Mouse (Mus musculus) midbrain, embryonic 11.5 days (tissue): ENCODE measurements at regions not wholly inside any gene's neighbourhood (a gene's known extent, or its start where the extent isn't known, plus 50 kb on each side); places are given as distances from the start of the nearest gene placed in this dataset.
"Not testable (repeated sequence)": the region's sequence is repeated elsewhere in the genome, so short reads cannot be mapped to it uniquely, and the experiment has no call there.

ENCODE experiments used
- ATAC-seq: fragments of 200-750 bp; cut with Nextera tagmentation; 2 replicates; pipeline ENCODE4 v1.8.0; 2017; ENCODE audit warnings: moderate TSS enrichment, moderate library complexity; ENCODE audit not compliant: low FRiP score
- DNase-seq: peaks from one replicate; pipeline ENCODE4 v3.0.0; 2015; ENCODE audit warnings: low spot score; ENCODE audit errors: missing footprints
- H3K27ac ChIP-seq: fragments of 300-500 bp; sonication (generic); 2 replicates; pipeline ENCODE4 v1.5.1; 2014; ENCODE audit warnings: low read depth, low read length
- H3K27me3 ChIP-seq: fragments of 300-500 bp; sonication (generic); 2 replicates; pipeline ENCODE4 v1.6.1; 2014; ENCODE audit warnings: mild to moderate bottlenecking, low read length, moderate library complexity, mixed read lengths; ENCODE audit not compliant: control insufficient read depth, insufficient read depth
- H3K36me3 ChIP-seq: fragments of 300-500 bp; sonication (generic); 2 replicates; pipeline ENCODE4 v1.6.1; 2014; ENCODE audit warnings: mild to moderate bottlenecking, low read length, moderate library complexity, mixed read lengths; ENCODE audit not compliant: control insufficient read depth, insufficient read depth
- H3K4me1 ChIP-seq: fragments of 300-500 bp; sonication (generic); 2 replicates; pipeline ENCODE4 v1.6.1; 2014; ENCODE audit warnings: low read length; ENCODE audit not compliant: control insufficient read depth, insufficient read depth
- H3K4me2 ChIP-seq: fragments of 300-500 bp; sonication (generic); 2 replicates; pipeline ENCODE4 v1.6.1; 2014; ENCODE audit warnings: mild to moderate bottlenecking, moderate library complexity
- H3K4me3 ChIP-seq: fragments of 300-500 bp; sonication (generic); 2 replicates; pipeline ENCODE4 v1.5.1; 2014; ENCODE audit warnings: low read depth, low read length
- H3K9ac ChIP-seq: fragments of 300-500 bp; sonication (generic); 2 replicates; pipeline ENCODE4 v1.6.1; 2014; ENCODE audit warnings: low read length
- H3K9me3 ChIP-seq: fragments of 300-500 bp; sonication (generic); 2 replicates; pipeline ENCODE4 v1.6.1; 2016; ENCODE audit warnings: low read length; ENCODE audit not compliant: control insufficient read depth
- WGBS: fragments of 180-500 bp; shearing (Covaris S2); extraction: QIAGEN DNeasy Blood & Tissue Kit; methylation state at CpG from one replicate; pipeline ENCODE4 v1.1.7; 2014; 5-methylcytosine and 5-hydroxymethylcytosine counted together

DNA sequence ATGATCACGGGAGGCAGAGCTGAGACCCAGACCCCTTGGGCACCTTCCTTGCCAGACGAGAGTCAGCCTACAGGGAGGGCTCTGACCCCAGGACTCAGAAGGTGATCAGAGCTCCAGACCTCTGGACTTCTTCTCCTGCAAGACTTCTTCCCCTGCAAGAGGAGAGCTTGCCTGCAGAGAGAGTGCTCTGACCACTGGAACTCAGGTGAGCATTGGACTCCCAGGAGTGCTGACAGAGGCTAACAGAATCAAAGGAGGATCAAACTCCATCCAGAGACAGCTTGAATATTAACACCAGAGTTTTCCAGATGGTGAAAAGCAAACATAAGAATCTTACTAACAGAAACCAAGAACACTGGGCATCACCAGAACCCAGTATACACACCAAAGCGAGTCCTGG is 241.2 kb upstream of the Tac1 start:
- no peak overlapping the region for H3K9ac ChIP-seq
- no peak for DNase-seq
- no peaks in the 10 kb centered on the region for H3K4me1 ChIP-seq
- H3K4me3 ChIP-seq = no peak overlapping the region
- 86% methylated on average over 3 of the region's 3 CpGs for WGBS
- ATAC-seq = no peak
- H3K27ac ChIP-seq = no peak overlapping the region
- no peaks in the 10 kb centered on the region for H3K36me3 ChIP-seq
- no peak overlapping the region for H3K4me2 ChIP-seq
- no peaks in the 10 kb centered on the region for H3K9me3 ChIP-seq
- H3K27me3 ChIP-seq = no peaks in the 10 kb centered on the region

DNA sequence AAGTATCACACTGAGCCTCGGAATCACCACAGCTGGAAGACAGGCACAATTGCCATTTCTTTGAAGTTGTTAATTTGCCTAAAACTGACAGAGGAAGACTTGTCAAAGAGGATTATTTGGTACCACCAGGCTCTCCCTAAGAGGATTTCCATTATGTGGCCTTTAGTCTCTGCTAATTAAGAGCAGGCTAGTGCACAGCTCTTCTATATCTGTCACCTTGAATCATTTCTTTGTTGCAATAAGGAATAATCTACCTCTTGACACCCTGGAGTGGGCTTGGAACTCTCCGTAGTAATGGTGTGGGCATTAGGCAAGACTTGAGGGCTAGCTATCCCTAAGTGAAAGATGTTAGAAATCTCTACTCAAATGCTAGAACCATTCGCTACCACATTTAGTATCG is 227.7 kb upstream of the Tac1 start:
- no peak overlapping the region for H3K9ac ChIP-seq
- H3K27me3 ChIP-seq = no peaks in the 10 kb centered on the region
- 34% methylated on average over 4 of the region's 4 CpGs for WGBS
- H3K4me1 ChIP-seq = no peaks in the 10 kb centered on the region
- H3K9me3 ChIP-seq = no peaks in the 10 kb centered on the region
- ATAC-seq = peak; percentile 33
- no peak overlapping the region for H3K27ac ChIP-seq
- H3K36me3 ChIP-seq = no peaks in the 10 kb centered on the region
- no peak overlapping the region for H3K4me3 ChIP-seq
- no peak for DNase-seq
- no peak overlapping the region for H3K4me2 ChIP-seq

DNA sequence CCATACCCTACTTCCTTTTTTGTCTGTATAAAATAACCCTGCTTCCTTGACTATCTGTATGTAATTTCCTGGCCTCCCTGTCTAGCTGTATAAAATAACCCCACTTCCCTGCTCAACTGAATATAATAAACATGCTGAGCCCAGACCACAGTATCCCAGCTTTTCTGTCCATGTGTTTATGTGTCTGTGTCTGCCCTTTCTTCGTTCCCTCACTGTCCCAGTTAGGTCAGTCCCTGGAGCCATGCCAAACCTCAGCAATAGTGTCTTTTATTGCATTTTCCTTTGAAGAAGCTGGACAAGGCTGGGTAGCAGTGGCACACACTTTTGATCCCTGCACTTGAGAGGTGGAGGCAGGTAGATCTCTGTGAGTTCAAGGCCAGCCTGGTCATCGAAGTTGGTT is 198.0 kb upstream of the Tac1 start:
- Histone ChIP-seq H3K27ac (no peak overlapping the region), H3K4me3 (no peak overlapping the region), H3K9ac (no peak overlapping the region), H3K9me3 (no peaks in the 10 kb centered on the region), H3K4me2 (no peak overlapping the region), H3K4me1 (no peaks in the 10 kb centered on the region), H3K36me3 (no peaks in the 10 kb centered on the region), H3K27me3 (no peaks in the 10 kb centered on the region)
- ATAC-seq = no peak
- 78% methylated on average over 2 of the region's 2 CpGs for WGBS
- peak; percentile 39 for DNase-seq

DNA sequence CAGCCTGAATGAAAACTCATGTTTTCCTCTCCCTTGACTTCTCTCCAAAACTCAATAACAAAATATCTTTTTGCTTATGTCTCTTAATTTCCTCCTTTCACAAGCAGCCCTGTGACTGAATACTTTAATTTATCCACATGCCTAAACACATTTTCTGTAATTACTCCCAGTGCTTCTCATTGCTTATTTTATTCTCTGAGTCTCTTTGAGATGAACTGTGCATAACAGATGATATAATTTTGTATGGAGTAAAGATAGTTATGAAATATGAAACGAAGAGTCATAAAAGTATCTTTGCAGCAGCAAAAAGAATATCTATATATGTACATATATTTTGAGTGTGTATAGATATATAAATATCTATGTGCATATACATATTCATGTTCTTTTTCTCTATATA is 187.5 kb upstream of the Tac1 start:
- ATAC-seq (no peak), DNase-seq (no peak)
- no peaks in the 10 kb centered on the region for H3K4me1 ChIP-seq
- H3K4me2 ChIP-seq = no peak overlapping the region
- WGBS = 84% methylated on average over 1 of the region's 1 CpGs
- H3K27ac ChIP-seq = no peak overlapping the region
- H3K9ac ChIP-seq = no peak overlapping the region
- H3K9me3 ChIP-seq = no peaks in the 10 kb centered on the region
- H3K4me3 ChIP-seq = no peak overlapping the region
- no peaks in the 10 kb centered on the region for H3K36me3 ChIP-seq
- no peaks in the 10 kb centered on the region for H3K27me3 ChIP-seq

DNA sequence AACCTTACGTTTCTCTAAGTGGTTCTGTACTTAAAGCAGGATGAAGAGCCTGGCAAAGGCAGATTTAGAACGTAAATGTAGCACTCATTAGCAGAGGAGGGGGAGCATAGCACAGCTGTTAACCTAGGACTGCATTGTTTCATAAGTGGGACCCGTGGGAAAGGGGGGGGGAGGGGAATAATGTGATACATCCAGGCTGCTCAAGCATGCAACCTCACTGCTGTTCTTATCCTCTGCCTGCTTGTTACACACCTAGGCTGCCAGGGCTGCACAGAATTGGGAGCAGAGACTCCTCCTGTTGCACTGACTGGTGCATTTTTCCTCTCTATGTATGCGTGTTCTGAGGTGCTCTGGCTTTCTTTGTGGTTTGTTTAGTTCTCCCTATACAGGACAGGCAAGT is 180.1 kb upstream of the Tac1 start:
- Histone ChIP-seq H3K9ac (no peak overlapping the region), H3K4me2 (no peak overlapping the region), H3K36me3 (no peaks in the 10 kb centered on the region), H3K4me3 (no peak overlapping the region), H3K27ac (no peak overlapping the region), H3K4me1 (no peaks in the 10 kb centered on the region), H3K9me3 (no peaks in the 10 kb centered on the region), H3K27me3 (no peaks in the 10 kb centered on the region)
- 59% methylated on average over 4 of the region's 4 CpGs for WGBS
- ATAC-seq (peak; percentile 80), DNase-seq (peak; percentile 74)

DNA sequence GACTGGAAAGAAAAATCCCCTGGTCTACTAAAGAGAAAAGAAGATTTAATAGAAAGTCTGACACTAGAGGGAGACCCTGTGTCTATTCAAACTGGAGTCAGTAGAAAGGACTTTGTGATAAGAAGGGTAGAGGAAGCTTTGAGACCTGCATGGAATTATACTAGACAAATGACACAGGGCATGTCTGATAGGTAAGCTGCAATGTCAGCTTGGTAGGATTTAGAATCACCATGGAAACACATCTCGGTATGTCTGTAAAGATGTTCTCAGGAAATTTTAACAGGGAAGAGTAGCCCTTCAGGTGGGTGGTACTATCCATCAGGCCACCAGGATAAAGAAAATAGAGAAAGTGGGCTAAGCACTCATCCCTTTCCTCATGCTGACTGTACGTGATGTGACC is 178.8 kb upstream of the Tac1 start:
- no peak for ATAC-seq
- no peak for DNase-seq
- H3K4me3 ChIP-seq = no peak overlapping the region
- H3K9me3 ChIP-seq = no peaks in the 10 kb centered on the region
- no peaks in the 10 kb centered on the region for H3K4me1 ChIP-seq
- H3K27ac ChIP-seq = no peak overlapping the region
- no peaks in the 10 kb centered on the region for H3K36me3 ChIP-seq
- WGBS = 74% methylated on average over 2 of the region's 2 CpGs
- H3K9ac ChIP-seq = no peak overlapping the region
- H3K4me2 ChIP-seq = no peak overlapping the region
- H3K27me3 ChIP-seq = no peaks in the 10 kb centered on the region

DNA sequence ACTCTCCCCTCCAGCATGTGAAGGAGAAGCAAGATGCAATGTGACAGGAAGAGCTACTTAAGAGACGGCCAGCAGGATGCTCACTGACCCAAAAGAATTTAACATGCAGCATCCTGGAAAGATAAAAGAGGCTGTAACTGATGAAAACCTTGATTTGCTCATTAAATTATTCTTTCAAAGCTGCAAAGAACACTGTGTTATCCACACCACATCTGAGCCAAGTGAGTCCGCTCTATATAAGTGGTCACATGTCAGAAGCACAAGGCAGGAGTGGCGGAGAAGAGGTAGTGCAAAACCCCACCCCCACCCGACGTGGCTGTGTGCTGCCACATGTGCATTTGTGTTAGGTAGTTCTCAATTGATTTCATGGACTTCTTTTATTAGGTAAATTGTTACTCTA is 176.0 kb upstream of the Tac1 start:
- H3K4me3 ChIP-seq = no peak overlapping the region
- no peak for ATAC-seq
- H3K4me2 ChIP-seq = no peak overlapping the region
- no peak for DNase-seq
- no peaks in the 10 kb centered on the region for H3K27me3 ChIP-seq
- H3K9ac ChIP-seq = no peak overlapping the region
- no peaks in the 10 kb centered on the region for H3K4me1 ChIP-seq
- no peaks in the 10 kb centered on the region for H3K9me3 ChIP-seq
- H3K36me3 ChIP-seq = no peaks in the 10 kb centered on the region
- WGBS = 69% methylated on average over 5 of the region's 5 CpGs
- no peak overlapping the region for H3K27ac ChIP-seq

DNA sequence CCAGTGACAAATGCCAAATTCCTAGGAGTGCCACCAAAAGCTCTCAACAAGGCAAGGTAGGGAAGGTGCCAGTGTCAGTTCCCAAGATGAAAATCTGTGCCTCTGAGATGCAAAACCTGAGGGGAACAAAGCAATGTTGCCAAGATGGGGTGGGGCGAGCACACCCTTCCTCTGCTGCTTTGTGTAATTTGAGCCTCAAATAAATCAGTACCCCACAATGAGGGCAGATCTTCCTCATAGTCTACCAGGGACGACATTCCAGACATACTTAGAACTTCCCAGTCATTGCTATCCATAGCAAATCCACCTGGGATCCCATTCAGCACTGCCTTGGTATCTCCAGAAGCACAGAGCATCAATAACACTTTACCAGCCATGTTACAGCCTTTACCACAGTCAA is 129.9 kb upstream of the Tac1 start:
- no peaks in the 10 kb centered on the region for H3K27me3 ChIP-seq
- ATAC-seq (no peak), DNase-seq (no peak)
- H3K27ac ChIP-seq = no peak overlapping the region
- no peak overlapping the region for H3K4me3 ChIP-seq
- H3K9me3 ChIP-seq = no peaks in the 10 kb centered on the region
- no peak overlapping the region for H3K4me2 ChIP-seq
- no peak overlapping the region for H3K9ac ChIP-seq
- no peaks in the 10 kb centered on the region for H3K4me1 ChIP-seq
- H3K36me3 ChIP-seq = no peaks in the 10 kb centered on the region
- 60% methylated on average over 2 of the region's 2 CpGs for WGBS

DNA sequence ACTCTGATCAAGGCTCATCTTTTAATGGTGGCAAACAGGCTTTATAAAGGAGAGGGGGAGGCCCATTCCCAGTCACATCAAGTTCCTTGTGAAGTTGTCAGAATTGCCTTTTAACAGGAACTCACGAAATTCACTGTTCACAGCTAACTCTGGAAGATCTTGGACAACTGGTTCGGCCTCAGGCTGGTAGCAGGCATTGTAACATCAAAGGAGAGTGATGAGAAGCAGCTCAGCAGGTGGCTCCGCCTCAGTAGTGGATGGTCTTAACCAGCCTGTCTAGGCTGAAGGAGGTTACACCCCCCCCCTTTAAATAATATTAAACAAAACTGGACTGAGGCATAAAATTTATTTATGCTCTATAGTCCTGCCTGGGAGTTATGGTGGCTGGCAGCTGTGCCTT is 113.0 kb upstream of the Tac1 start:
- DNase-seq (no peak), ATAC-seq (no peak)
- no peaks in the 10 kb centered on the region for H3K27me3 ChIP-seq
- no peak overlapping the region for H3K27ac ChIP-seq
- no peak overlapping the region for H3K4me3 ChIP-seq
- no peaks in the 10 kb centered on the region for H3K9me3 ChIP-seq
- no peak overlapping the region for H3K9ac ChIP-seq
- no peaks in the 10 kb centered on the region for H3K4me1 ChIP-seq
- no peak overlapping the region for H3K4me2 ChIP-seq
- no peaks in the 10 kb centered on the region for H3K36me3 ChIP-seq
- WGBS = 41% methylated on average over 3 of the region's 3 CpGs

DNA sequence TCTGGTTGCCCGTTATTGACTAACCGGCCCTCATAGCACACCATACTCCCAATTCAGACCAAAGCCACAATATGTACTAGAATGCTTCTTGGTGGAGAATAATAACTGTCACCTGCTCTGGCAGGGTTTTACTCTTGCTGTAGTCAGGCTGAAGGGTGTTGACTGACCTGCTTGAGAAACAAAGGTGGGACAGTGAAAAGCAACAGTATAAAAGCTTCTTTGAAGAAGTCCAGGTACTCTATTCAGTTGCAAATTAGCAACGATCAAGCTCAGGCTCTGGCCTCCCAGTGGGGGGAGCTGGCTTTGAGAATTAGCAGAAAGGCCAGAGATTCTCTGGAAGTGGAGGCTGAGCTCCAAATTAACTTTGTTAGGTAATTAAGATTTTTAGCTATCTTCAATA is 112.4 kb upstream of the Tac1 start:
- ATAC-seq, H3K27ac ChIP-seq, H3K4me3 ChIP-seq, H3K4me1 ChIP-seq, H3K36me3 ChIP-seq, H3K27me3 ChIP-seq, DNase-seq, H3K4me2 ChIP-seq, H3K9me3 ChIP-seq, H3K9ac ChIP-seq: not testable (repeated sequence)
- 68% methylated on average over 3 of the region's 3 CpGs for WGBS
